Mouse (Mus musculus) myocyte (in vitro differentiated cells): ENCODE results near the gene Slc32a1.

Experiments used
- MAX ChIP-seq: IDR thresholded peaks from one replicate; pipeline ENCODE4 v1.6.1; 2011; ENCODE audit warnings: low read depth, mild to moderate bottlenecking, control low read depth
- MYOG ChIP-seq, 3 experiments: IDR thresholded peaks; one replicate each; pipeline ENCODE4 v1.6.1; 2011; ENCODE audit warnings: control low read depth in 2 of 3, low read depth in 2 of 3, mild to moderate bottlenecking in 2 of 3; ENCODE audit not compliant: insufficient read length in 2 of 3, control insufficient read depth in 1 of 3, insufficient read depth in 1 of 3
- POLR2A ChIP-seq: IDR thresholded peaks from one replicate; pipeline ENCODE4 v1.6.1; 2011; ENCODE audit warnings: low read depth, mild to moderate bottlenecking, control low read depth, moderate library complexity; ENCODE audit not compliant: insufficient read length
- TCF12 ChIP-seq: IDR thresholded peaks from one replicate; pipeline ENCODE4 v1.6.1; 2011; ENCODE audit warnings: mild to moderate bottlenecking, control low read depth; ENCODE audit not compliant: poor library complexity, insufficient read depth, severe bottlenecking

- TF ChIP-seq MAX = no peak
- TF ChIP-seq MYOG (IDR thresholded peaks at IDR 0.05; ENCODE audit: control insufficient read depth in 1 of 3, insufficient read depth in 1 of 3, insufficient read length in 2 of 3, low read depth in 2 of 3) = no peak
- TF ChIP-seq POLR2A = no peak
- no peak for TF ChIP-seq TCF12
These were observed 13.8 kb upstream of the Slc32a1 start for GRCm38 (mm10) chr2:158596803-158597202.
